Mouse (Mus musculus): Measurements from ENCODE around the gene Bad. TPM values are rescaled to one million over a fixed set of nuclear protein-coding genes. Genes with fewer than 3 reads are reported as not detected.
A peak's percentile ranks its signal among the peaks of the same experiment; 100 is the strongest.

Gene Bad
- total RNA-seq, 2 experiments from 2014 or later = 34.3 to 37.7 TPM

- no peak for DNase-seq (ENCODE audit: low spot score in 2 of 2)
Measured at GRCm38 (mm10) chr19:6955424-6955823, 13.8 kb downstream of the Bad start.

GRCm38 (mm10) chr19:6956461-6956860 is 14.8 kb downstream of the Bad start:
- no peak for DNase-seq (ENCODE audit: low spot score in 2 of 2)

DNA sequence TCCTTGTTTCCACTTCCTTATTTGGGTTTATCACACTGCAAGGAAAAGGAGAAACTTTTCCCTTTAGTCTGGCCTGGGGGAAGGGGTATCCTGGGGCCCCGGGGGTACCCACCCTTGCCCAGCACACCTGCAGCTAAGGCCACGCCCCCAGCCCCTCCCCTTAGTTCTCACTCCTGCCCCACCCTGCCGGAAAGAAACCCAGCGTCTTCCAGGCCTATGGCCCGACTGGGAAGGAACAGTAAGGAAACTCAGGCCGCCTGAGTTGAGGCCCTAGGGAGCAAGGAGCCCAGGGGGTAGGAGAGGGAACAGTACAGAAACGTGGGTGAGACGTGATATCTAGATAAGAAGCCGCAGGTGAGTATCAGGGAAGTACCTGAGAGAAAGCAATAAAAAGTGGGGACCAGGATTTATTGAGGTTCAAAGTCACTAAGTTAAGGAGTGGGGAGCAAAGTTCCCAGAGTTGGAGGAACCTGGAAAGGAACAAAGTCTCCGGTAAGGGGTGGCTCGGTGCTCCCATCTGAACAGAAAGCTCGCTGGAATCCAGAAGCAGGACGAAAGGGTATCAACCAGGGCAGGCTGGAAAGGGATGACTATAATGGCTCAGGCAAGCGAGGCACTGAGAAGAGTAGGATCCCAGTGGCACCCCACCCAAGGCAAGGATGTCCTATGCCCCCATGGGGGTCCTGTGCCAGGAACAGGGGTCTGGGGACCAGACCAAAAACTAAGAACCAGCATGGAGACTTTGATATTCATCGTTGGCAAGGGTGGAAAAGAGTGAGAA is 27.0 kb downstream of the Bad start:
- no peak for DNase-seq (ENCODE audit: low spot score in 2 of 2)

DNA sequence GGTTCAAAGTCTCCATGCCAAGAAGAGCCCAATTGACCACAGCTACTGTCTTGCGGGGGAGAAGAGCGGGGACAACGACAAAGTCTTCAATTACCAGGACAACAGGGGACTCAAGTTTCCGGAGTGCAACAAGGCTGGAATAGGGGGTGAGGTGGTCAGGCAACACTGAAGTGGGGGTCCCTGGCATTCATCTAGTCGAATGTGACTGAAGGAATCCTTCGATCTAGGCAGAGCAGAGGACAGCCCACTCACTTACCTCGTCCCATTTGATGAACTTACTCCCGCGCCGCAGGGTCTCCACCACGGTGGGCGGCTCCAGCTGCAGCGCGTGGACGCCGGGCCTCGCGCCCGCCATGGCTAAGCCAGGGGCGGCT is 27.6 kb downstream of the Bad start:
- no peak for DNase-seq (ENCODE audit: low spot score in 2 of 2)

- peak; percentile 53 to 72 for DNase-seq (ENCODE audit: low spot score in 2 of 2)
Measured at GRCm38 (mm10) chr19:6969665-6970381, 28.2 kb downstream of the Bad start.

DNA sequence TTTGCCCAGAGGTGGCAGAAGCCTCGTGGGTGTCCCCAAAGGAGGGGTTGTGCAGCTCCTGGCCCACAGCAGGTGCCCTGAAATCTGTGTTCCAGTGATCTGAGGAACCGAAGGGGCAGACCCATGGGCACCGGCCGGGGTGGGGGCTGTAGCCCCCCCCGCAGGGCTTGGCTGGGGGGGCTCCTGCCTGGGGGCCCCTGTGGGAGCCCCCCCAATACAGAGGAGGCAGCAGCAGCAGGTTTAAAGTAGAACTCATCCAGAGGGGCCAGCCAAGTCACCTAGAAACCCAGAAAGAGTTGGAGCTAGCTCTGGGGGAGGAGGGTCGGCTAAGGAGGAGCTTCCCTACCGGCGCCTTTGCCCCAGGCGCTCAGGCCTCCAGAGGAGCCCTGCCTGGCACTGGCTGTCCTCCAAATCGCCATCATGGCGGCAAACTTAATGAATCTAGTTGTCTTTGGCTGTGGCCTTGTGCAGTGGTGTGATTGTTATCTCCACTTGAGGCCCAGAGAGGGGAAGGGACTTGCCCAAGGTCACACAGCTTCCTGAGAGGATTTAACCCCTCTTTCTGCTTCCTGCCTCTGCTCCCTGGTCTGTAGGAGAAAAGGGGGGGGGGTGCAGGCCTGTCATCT is 28.9 kb downstream of the Bad start:
- no peak for DNase-seq (ENCODE audit: low spot score in 2 of 2)

- DNase-seq (ENCODE audit: low spot score in 2 of 2) = no peak
Measured at GRCm38 (mm10) chr19:6971644-6972043, 30.0 kb downstream of the Bad start.

DNA sequence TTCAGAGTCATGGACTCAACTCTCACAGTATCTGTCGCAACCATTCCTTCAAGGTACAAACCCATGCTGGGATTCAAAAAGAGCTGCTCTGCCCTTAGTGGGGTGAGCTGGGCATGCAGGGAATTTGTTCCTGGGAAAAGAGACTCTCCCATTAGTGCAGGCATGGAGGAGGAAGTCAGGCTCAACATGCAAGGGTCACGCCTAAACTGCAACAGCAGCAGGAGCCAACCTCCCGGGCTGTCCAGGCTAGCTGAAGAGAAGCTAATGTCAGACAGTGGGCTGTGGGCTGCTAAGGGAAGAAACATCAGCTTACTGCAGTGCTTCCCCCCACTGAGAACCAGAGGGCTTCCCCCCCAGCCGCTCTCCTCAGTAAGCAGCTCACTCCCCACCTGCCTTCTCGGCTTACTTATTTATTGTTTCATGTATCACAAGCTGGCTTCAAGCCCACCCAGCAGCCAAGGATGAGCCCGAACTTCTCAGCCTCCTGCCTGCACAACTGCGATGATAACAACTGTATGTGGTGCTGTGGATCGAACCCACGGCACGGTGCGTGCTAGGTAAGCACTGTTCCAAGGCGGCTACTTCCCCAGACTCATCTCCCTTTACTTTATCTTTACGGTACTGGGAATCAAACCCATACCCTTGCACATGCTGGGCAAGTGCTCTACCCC is 30.7 kb downstream of the Bad start:
- no peak for DNase-seq (ENCODE audit: low spot score in 2 of 2)

DNA sequence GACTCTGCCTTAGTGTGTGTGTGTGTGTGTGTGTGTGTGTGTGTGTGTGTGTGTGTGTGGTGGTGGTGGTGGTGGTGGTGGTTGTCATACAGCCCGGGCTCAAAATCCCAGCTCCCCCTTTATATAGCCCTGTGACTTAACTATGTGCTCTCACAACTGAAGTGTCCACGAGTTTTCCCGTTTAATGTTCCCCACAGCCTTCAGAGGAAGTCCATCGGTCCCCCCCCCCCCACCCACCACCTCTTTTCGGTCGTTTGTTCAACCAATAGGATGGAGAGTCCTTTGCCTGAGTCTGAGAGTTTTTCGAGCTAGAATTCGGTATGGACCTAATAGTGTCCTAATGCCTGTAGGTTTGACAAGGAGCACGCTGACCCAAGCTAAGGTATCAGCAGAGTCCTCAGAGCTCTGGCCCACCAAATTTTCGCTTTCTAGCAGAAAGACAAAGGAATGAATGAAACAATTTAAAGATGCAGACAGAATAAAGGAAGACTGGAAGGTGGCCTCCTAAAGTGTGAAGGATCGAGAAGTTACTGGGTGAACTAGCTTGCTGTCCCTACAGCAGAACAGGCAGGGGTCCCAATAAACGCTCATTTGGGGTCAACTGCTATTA is 32.0 kb downstream of the Bad start:
- DNase-seq (ENCODE audit: low spot score in 2 of 2) = no peak

GRCm38 (mm10) chr19:6974211-6975205 is 32.8 kb downstream of the Bad start, which contains the start of gene Ppp1r14b:
Ppp1r14b (plus strand) TSS chr19:6974968.
- DNase-seq (ENCODE audit: low spot score in 2 of 2) = peak; percentile 72 to 82

GRCm38 (mm10) chr19:6975537-6976521 is 34.2 kb downstream of the Bad start, which contains the start of gene Plcb3:
Plcb3 (minus strand) TSS chr19:6976470.
- peak; percentile 83 for DNase-seq (ENCODE audit: low spot score in 2 of 2)

DNA sequence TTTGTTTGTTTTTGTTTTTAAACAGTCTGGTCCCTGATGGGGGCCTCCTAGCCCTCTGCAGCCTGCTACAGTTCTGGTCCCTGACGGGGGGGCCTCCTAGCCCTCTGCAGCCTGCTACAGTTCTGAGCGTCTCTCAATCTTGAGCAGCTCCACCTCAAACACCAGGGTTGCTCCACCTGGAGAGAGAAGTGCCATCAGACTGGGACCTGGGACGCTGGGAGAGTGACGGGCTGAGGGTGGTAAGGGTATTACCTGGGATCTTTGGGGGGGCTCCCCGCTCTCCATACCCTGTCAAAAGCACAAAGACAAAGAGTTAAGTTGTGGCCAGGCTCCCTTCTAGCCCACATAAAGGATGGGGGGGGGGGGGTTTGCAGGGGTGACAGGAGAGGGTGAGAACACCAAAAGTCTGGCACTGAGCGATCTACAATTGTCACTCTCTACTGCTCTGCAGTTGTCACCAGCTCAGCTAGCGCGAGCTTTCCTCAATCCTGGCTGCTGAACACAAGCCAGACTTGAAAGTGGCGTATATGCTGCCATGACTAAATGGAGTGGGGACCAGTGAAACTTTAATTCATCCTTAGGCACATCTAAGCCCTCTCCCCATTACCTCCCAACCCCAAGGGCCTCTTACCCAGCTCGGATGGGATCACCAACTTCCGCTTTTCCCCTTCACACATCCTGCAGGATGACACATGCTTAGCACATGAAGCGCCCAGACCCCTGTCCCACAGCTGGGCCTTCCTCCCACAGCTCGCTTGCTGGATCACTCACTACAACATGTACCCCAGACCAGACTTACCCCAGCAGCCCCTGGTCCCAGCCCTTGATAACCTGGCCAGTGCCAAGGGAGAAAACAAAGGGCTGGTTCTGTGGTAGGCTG is 36.3 kb downstream of the Bad start:
- DNase-seq (ENCODE audit: low spot score in 2 of 2) = peak in 1 of 2 experiments; percentile 40

DNA sequence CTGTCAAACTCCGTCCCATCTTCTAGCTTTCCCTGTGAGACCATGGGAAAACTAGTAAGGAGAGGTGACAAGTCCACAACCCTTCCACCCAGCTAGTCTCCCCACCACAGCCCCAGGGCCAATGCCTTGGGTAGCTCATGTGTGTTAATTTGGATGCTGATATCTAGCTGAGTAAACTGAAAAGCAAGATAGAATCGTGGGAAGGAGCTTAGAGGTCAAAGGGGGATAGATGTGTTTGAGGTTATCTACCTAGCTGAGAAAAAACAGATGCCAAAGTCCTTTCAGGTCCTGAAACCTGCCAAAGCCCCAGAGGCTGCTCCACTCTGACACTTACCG is 36.9 kb downstream of the Bad start:
- DNase-seq (ENCODE audit: low spot score in 2 of 2) = no peak

- DNase-seq (ENCODE audit: low spot score in 2 of 2) = peak; percentile 32 to 52
Measured at GRCm38 (mm10) chr19:6979001-6979479, 37.4 kb downstream of the Bad start.

- DNase-seq (ENCODE audit: low spot score in 2 of 2) = peak; percentile 99 to 100
Measured at GRCm38 (mm10) chr19:6979486-6980380, 38.1 kb downstream of the Bad start.

DNA sequence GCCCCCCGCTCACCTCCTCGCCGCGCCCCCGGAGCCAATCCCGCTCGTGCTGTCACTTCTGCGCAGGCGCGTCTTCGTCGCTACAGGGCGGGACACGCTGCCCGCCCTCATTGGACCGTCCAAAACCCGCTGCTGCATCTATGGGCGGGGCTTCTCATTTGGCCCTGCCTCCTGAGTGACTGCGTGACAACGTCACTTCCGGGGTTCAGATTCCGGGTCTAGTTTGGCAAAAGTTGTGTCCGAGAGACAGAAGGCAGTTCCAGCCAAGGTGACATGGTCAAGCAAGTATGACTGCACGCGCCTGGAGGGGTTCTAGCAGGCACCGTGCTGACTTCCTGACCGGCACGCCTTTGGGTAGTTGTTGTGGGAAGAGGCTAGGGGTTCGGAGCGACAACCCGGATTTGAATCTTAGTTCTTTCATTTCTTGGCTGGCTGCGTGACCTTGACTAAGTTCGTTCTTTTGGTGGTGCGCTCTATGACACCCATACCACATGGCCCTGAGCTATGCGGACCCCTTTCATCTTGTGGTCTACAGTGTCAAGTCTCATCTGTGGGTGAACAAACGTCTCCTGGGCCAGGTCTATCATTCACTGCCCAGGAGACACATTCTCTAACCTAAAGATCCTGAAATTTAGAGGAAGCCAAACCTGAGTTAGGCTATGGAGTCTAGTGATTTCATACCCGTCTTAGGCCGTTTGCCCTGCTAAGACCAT is 38.9 kb downstream of the Bad start, which contains the start of gene Fkbp2:
Fkbp2 (minus strand) TSS at position 121 of the 713 bp plus-strand sequence.
- DNase-seq (ENCODE audit: low spot score in 2 of 2) = peak; percentile 99
